Mouse (Mus musculus): Measurements from ENCODE around the gene Btg4.

GRCm38 (mm10) chr9:51114767-51115166, 54.1 kb downstream of the Btg4 start:
- TF ChIP-seq EP300 (IDR thresholded peaks at IDR 0.05; ENCODE audit: insufficient read depth, low read depth, low read length): no peak
- TF ChIP-seq CTCF (IDR thresholded peaks at IDR 0.05; ENCODE audit: low read depth, low read length): no peak
- no peak for TF ChIP-seq POLR2A (IDR thresholded peaks at IDR 0.05; ENCODE audit: insufficient read depth, low read length)

Data from ES-Bruce4 (cell line).